In genomic region chr10:91241611-91242005, GRCm38 (mm10) we compare ENCODE assay signal across 10 mouse cellular contexts.
DNase-seq lines count a peak whose midpoint lies in the region; ATAC-seq and TF ChIP-seq lines count a peak whose summit lies in the region.
"Had no signal": no experiment of that assay in that cellular context is flagged by ENCODE, and none has a peak within 500 bp of the region (broad histone marks: within the 10 kb centered on the region; RNA-seq: fewer than 3 reads in every experiment).

No protein-coding gene starts in this region.

- no peaks in the 10 kb centered on the region for H3K36me3 ChIP-seq in kidney, postnatal 0 days (ENCODE audit: insufficient read depth, low read length)
- H3K36me3 ChIP-seq in intestine, embryonic 16.5 days (ENCODE audit: control insufficient read depth, insufficient read depth, low read length), result no peaks in the 10 kb centered on the region
- H3K36me3 ChIP-seq: neural tube, embryonic 12.5 days had no signal

- peak overlapping the region; percentile 27; the same call in 1 of the 2 replicates for H3K4me2 ChIP-seq in kidney, postnatal 0 days (ENCODE audit: low read length)
- peak overlapping the region; percentile 4; the same call in 1 of the 2 replicates for H3K4me2 ChIP-seq in intestine, embryonic 16.5 days (ENCODE audit: low read depth, low read length)
- H3K4me2 ChIP-seq: neural tube, embryonic 12.5 days had no signal

- no peaks in the 10 kb centered on the region for H3K9me3 ChIP-seq in kidney, postnatal 0 days (replicated peaks; ENCODE audit: low read length)
- H3K9me3 ChIP-seq in intestine, embryonic 16.5 days (ENCODE audit: control insufficient read depth, low read length), result no peaks in the 10 kb centered on the region
- H3K9me3 ChIP-seq: neural tube, embryonic 12.5 days had no signal

- no peaks in the 10 kb centered on the region for H3K27me3 ChIP-seq in kidney, postnatal 0 days (ENCODE audit: insufficient read depth, low read length)
- H3K27me3 ChIP-seq in intestine, embryonic 16.5 days (replicated peaks; ENCODE audit: control insufficient read depth, insufficient read depth, low read length), result no peaks in the 10 kb centered on the region
- H3K27me3 ChIP-seq: neural tube, embryonic 12.5 days had no signal

- no peak for TF ChIP-seq CTCF in kidney, postnatal 0 days (IDR thresholded peaks at IDR 0.05; ENCODE audit: low read depth)

- no peak overlapping the region for H3K4me3 ChIP-seq in kidney, postnatal 0 days (replicated peaks; ENCODE audit: low read depth, low read length)
- H3K4me3 ChIP-seq in intestine, embryonic 16.5 days (ENCODE audit: low read length), result no peak overlapping the region
- H3K4me3 ChIP-seq: erythroblast, embryonic 14.5 days; neural tube, embryonic 12.5 days had no signal

- WGBS in kidney, postnatal 0 days, result 15% methylated on average over 7 of the region's 7 CpGs
- 31% methylated on average over 7 of the region's 7 CpGs for WGBS in intestine, embryonic 16.5 days

- DNase-seq in kidney, postnatal 0 days (ENCODE audit: low spot score), result peak; percentile 79
- no peak for DNase-seq in kidney, adult 18-20 months
- peak; percentile 73 for DNase-seq in gastrocnemius, postnatal 25 days
- peak; percentile 75 for DNase-seq in skeletal muscle tissue, adult 2 months (ENCODE audit: low read depth, low spot score)
- no peak for DNase-seq in c-Kit-positive CD71-positive TER-119-positive erythroid progenitor cells, embryonic 14.5 days (ENCODE audit: low spot score)
- DNase-seq in adrenal gland, postnatal 14 days, result no peak

- peak overlapping the region; percentile 78 for H3K27ac ChIP-seq in kidney, postnatal 0 days
- H3K27ac ChIP-seq in intestine, embryonic 16.5 days (ENCODE audit: low read length), result peak overlapping the region; percentile 75
- H3K27ac ChIP-seq: neural tube, embryonic 12.5 days had no signal

- peak overlapping the region; percentile 15; the same call in 1 of the 2 replicates for H3K9ac ChIP-seq in kidney, postnatal 0 days (ENCODE audit: low read depth, low read length)
- no peak overlapping the region for H3K9ac ChIP-seq in intestine, embryonic 16.5 days (ENCODE audit: low read depth, low read length)
- H3K9ac ChIP-seq: neural tube, embryonic 12.5 days had no signal

- peaks cover 8% of the 10 kb centered on the region for H3K4me1 ChIP-seq in kidney, postnatal 0 days (replicated peaks; ENCODE audit: insufficient read depth, low read length)
- peaks cover 15% of the 10 kb centered on the region for H3K4me1 ChIP-seq in intestine, embryonic 16.5 days (ENCODE audit: control insufficient read depth, insufficient read depth, low read length)

- no peak for ATAC-seq in kidney, postnatal 0 days (replicated peaks; ENCODE audit: low FRiP score, low read depth)
- peak; percentile 45 for ATAC-seq in intestine, embryonic 16.5 days
- no peak for ATAC-seq in activated CD4-positive, CD25-positive, alpha-beta regulatory T cell, adult 4 months

Comparison
In these comparisons a context has a peak if more than half of its experiments do, and no peak if none do; other contexts are left out.
1. DNase-seq: peak in kidney, postnatal 0 days (single experiment), gastrocnemius, postnatal 25 days (single experiment) and skeletal muscle tissue, adult 2 months (single experiment); none in kidney, adult 18-20 months (single experiment), c-Kit-positive CD71-positive TER-119-positive erythroid progenitor cells, embryonic 14.5 days (single experiment) and adrenal gland, postnatal 14 days (single experiment).